Mouse (Mus musculus) stomach, embryonic 15.5 days (tissue): ENCODE measurements around the gene Btbd11. TPM values are rescaled to one million over a fixed set of nuclear protein-coding genes. Genes with fewer than 3 reads are reported as not detected.

Source experiments
- ATAC-seq: fragments of 200-750 bp; cut with Nextera tagmentation; 2 replicates; pipeline ENCODE4 v1.8.0; 2017; ENCODE audit warnings: low read depth, moderate number of reproducible peaks, moderate TSS enrichment; ENCODE audit not compliant: insufficient read depth, low FRiP score
- H3K27ac ChIP-seq: fragments of 300-500 bp; sonication (generic); 2 replicates; pipeline ENCODE4 v1.5.1; 2015; ENCODE audit warnings: mild to moderate bottlenecking, inconsistent platforms
- H3K27me3 ChIP-seq: fragments of 300-500 bp; sonication (generic); replicated peaks from 2 replicates; pipeline ENCODE4 v1.6.1; 2015; ENCODE audit warnings: inconsistent platforms
- H3K36me3 ChIP-seq: fragments of 300-500 bp; sonication (generic); 2 replicates; pipeline ENCODE4 v1.6.1; 2015; ENCODE audit warnings: inconsistent platforms
- H3K4me1 ChIP-seq: fragments of 300-500 bp; sonication (generic); 2 replicates; pipeline ENCODE4 v1.6.1; 2015; ENCODE audit warnings: inconsistent platforms
- H3K4me2 ChIP-seq: fragments of 300-500 bp; sonication (generic); 2 replicates; pipeline ENCODE4 v1.6.1; 2015; ENCODE audit warnings: mild to moderate bottlenecking, inconsistent platforms
- H3K4me3 ChIP-seq: fragments of 300-500 bp; sonication (generic); replicated peaks from 2 replicates; pipeline ENCODE4 v1.5.1; 2015; ENCODE audit warnings: inconsistent platforms
- H3K9ac ChIP-seq: fragments of 300-500 bp; sonication (generic); 2 replicates; pipeline ENCODE4 v1.6.1; 2015; ENCODE audit warnings: inconsistent platforms
- H3K9me3 ChIP-seq: fragments of 300-500 bp; sonication (generic); 2 replicates; pipeline ENCODE4 v1.6.1; 2016; ENCODE audit warnings: inconsistent platforms
- WGBS: fragments of 180-500 bp; shearing (Covaris S2); methylation state at CpG from one replicate; pipeline ENCODE4 v1.1.7; 2015; 5-methylcytosine and 5-hydroxymethylcytosine counted together
- polyA plus RNA-seq: library from polyadenylated mRNA; unstranded; fragments of >200 nt; fragmentation: Nextera tagmentation; extraction: Ambion mirVana; gene quantifications from 2 replicates; pipeline ENCODE4 v1.2.1, GENCODE M21; 2015

Btbd11 gene
- polyA plus RNA-seq, 1 experiment from 2014 or later = 2.2 TPM

- no peaks in the 10 kb centered on the region for H3K9me3 ChIP-seq
- H3K27ac ChIP-seq = no peak overlapping the region
- H3K4me2 ChIP-seq = no peak overlapping the region
- WGBS = 68% methylated on average over 12 of the region's 12 CpGs
- H3K9ac ChIP-seq = no peak overlapping the region
- no peaks in the 10 kb centered on the region for H3K36me3 ChIP-seq
- no peak; the same call in 1 of the 2 replicates for ATAC-seq
- no peak overlapping the region for H3K4me3 ChIP-seq
- no peaks in the 10 kb centered on the region for H3K27me3 ChIP-seq
- no peaks in the 10 kb centered on the region for H3K4me1 ChIP-seq
Measured at GRCm38 (mm10) chr10:85617501-85618417, 231.1 kb downstream of the Btbd11 start.

- Histone ChIP-seq H3K27me3 (no peaks in the 10 kb centered on the region), H3K36me3 (no peaks in the 10 kb centered on the region), H3K4me2 (no peak overlapping the region), H3K9ac (no peak overlapping the region), H3K9me3 (no peaks in the 10 kb centered on the region), H3K4me3 (no peak overlapping the region), H3K27ac (no peak overlapping the region), H3K4me1 (peaks cover 3% of the 10 kb centered on the region)
- ATAC-seq = no peak
- WGBS = 77% methylated on average over 6 of the region's 6 CpGs
Measured at GRCm38 (mm10) chr10:85621067-85621466, 234.5 kb downstream of the Btbd11 start.

DNA sequence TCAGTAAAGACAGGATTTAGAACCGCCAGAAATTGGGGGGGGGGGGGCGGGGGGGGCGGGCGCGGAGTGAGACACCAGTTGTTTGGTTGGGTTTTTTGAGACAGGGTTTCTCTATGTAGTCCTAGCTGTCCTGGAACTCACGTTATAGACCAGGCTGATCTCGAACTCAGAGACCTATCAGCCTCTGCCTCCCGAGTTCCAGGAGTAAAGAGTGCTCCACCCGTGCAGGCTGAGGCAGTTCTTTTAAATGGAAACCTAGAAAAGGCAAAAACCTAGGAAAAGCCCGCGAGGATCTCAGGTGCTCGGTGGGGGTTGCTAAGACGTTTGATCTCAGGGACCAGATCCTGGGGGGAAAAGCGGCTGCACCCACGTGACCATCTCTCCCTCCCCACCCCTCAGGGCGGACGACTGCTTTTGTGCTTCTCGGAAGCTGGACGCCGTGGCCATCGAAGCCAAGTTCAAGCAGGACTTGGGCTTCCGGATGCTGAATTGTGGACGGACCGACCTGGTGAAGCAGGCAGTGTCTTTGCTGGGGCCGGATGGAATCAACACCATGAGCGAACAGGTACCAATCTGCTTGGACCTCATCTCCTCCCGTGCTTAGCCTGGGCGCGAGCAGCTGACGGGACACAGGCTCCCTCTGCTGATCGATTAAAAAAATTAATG, 238.0 kb downstream of the Btbd11 start:
- peak; percentile 55; the same call in 1 of the 2 replicates for ATAC-seq
- WGBS = 4% methylated on average over 31 of the region's 31 CpGs

DNA sequence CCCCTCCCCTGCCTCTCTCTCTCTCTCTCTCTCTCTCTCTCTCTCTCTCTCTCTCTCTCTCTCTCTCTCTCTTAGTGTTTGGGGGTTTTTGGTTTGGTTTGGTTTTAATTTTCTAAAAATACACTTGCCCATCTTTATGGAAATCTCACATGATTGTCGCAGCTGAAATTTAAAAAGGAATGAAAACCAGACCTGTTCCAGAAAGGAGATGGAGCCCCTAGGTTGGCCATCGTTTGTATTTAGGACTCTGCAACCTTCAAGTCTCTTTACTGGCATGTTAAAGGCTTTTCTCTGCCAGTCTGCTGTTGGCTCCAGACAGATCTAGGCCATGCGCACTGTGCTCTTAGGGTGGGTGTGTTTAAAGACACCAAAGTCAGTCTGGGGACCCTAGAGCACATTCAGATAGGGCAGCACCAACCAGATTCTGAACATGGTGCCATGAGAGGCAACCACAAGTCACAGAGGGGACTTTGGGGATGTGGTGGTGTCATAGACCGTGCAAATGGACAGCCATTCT, 238.6 kb downstream of the Btbd11 start:
- ATAC-seq = no peak
- 59% methylated on average over 4 of the region's 4 CpGs for WGBS
- H3K9ac ChIP-seq = no peak overlapping the region
- no peaks in the 10 kb centered on the region for H3K9me3 ChIP-seq
- H3K4me1 ChIP-seq = peaks cover 3% of the 10 kb centered on the region
- H3K27ac ChIP-seq = no peak overlapping the region
- no peaks in the 10 kb centered on the region for H3K36me3 ChIP-seq
- H3K4me3 ChIP-seq = peak overlapping the region; percentile 40; the same call in 1 of the 2 replicates
- peak overlapping the region; percentile 80 for H3K4me2 ChIP-seq
- H3K27me3 ChIP-seq = no peaks in the 10 kb centered on the region

More for the DNA sequence above, 238.0 kb downstream of the Btbd11 start:
- Histone ChIP-seq H3K9me3 (no peaks in the 10 kb centered on the region), H3K4me2 (peak overlapping the region; percentile 80), H3K27ac (no peak overlapping the region), H3K4me1 (peaks cover 3% of the 10 kb centered on the region), H3K9ac (0 out of 2 replicates have a peak overlapping the region, but pooled peaks have one; percentile 0), H3K27me3 (no peaks in the 10 kb centered on the region), H3K36me3 (no peaks in the 10 kb centered on the region), H3K4me3 (peak overlapping the region; percentile 40)

DNA sequence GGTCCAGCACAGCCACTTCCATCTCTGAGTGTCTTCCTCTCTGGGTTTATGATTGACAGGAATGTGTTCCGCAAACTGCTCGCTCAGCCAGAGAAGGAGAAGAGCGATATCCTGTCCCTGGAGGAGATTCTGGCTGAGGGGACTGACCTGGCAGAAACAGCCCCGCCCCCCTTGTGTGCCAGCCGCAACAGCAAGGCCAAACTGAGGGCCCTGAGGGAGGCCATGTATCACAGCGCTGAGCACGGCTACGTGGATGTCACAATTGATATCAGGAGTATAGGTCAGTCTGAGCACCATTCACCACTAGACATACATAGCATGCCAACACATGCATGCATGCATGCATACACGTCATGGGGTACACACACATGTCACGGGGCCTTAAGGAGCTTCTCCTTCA, 245.4 kb downstream of the Btbd11 start:
- 80% methylated on average over 10 of the region's 10 CpGs for WGBS
- no peaks in the 10 kb centered on the region for H3K9me3 ChIP-seq
- H3K4me1 ChIP-seq = no peaks in the 10 kb centered on the region
- H3K4me3 ChIP-seq = no peak overlapping the region
- no peak overlapping the region for H3K9ac ChIP-seq
- H3K27me3 ChIP-seq = no peaks in the 10 kb centered on the region
- H3K4me2 ChIP-seq = no peak overlapping the region
- no peak overlapping the region for H3K27ac ChIP-seq
- no peaks in the 10 kb centered on the region for H3K36me3 ChIP-seq
- no peak for ATAC-seq

- Histone ChIP-seq H3K27ac (no peak overlapping the region), H3K9ac (no peak overlapping the region), H3K9me3 (no peaks in the 10 kb centered on the region), H3K4me3 (no peak overlapping the region), H3K4me2 (no peak overlapping the region), H3K36me3 (no peaks in the 10 kb centered on the region), H3K27me3 (no peaks in the 10 kb centered on the region), H3K4me1 (no peaks in the 10 kb centered on the region)
- WGBS = 82% methylated on average over 10 of the region's 10 CpGs
- ATAC-seq = no peak
Measured at GRCm38 (mm10) chr10:85633577-85633976, 247.0 kb downstream of the Btbd11 start.

GRCm38 (mm10) chr10:85637580-85637979, 251.0 kb downstream of the Btbd11 start:
- Histone ChIP-seq H3K27ac (no peak overlapping the region), H3K36me3 (no peaks in the 10 kb centered on the region), H3K4me2 (no peak overlapping the region), H3K4me3 (no peak overlapping the region), H3K9me3 (no peaks in the 10 kb centered on the region), H3K27me3 (no peaks in the 10 kb centered on the region), H3K4me1 (no peaks in the 10 kb centered on the region), H3K9ac (no peak overlapping the region)
- ATAC-seq = no peak
- 30% methylated on average over 7 of the region's 7 CpGs for WGBS

DNA sequence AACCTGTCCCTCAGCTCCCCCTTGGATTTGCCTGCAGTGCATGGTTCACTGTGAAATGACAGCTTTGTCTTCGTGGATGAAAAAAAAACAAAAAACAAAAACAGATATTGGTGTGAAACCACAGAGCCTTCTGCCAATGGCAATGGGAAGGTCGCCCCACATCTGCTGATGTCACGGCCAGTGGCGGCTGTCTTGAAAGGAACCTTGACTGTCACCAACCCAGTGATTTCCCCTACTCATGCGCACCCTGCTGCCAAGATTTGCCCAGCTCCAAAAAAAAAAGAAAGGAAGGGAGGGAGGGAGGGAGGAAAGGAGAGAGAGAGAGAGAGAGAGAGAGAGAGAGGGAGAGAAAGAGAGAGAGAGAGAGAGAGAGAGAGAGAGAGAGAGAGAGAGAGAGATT, 251.5 kb downstream of the Btbd11 start:
- H3K9me3 ChIP-seq = no peaks in the 10 kb centered on the region
- no peak overlapping the region for H3K9ac ChIP-seq
- WGBS = 70% methylated on average over 5 of the region's 5 CpGs
- H3K4me1 ChIP-seq = no peaks in the 10 kb centered on the region
- no peak overlapping the region for H3K27ac ChIP-seq
- H3K36me3 ChIP-seq = no peaks in the 10 kb centered on the region
- no peak for ATAC-seq
- H3K27me3 ChIP-seq = no peaks in the 10 kb centered on the region
- H3K4me3 ChIP-seq = no peak overlapping the region
- H3K4me2 ChIP-seq = no peak overlapping the region

- H3K27ac ChIP-seq = no peak overlapping the region
- H3K4me3 ChIP-seq = no peak overlapping the region
- H3K27me3 ChIP-seq = no peaks in the 10 kb centered on the region
- ATAC-seq = no peak
- no peaks in the 10 kb centered on the region for H3K36me3 ChIP-seq
- H3K9me3 ChIP-seq = no peaks in the 10 kb centered on the region
- no peaks in the 10 kb centered on the region for H3K4me1 ChIP-seq
- 78% methylated on average over 7 of the region's 7 CpGs for WGBS
- H3K4me2 ChIP-seq = no peak overlapping the region
- no peak overlapping the region for H3K9ac ChIP-seq
Measured at GRCm38 (mm10) chr10:85639581-85639980, 253.0 kb downstream of the Btbd11 start.

- H3K4me2 ChIP-seq = no peak overlapping the region
- ATAC-seq = no peak
- 76% methylated on average over 8 of the region's 8 CpGs for WGBS
Measured at GRCm38 (mm10) chr10:85640408-85640807, 253.8 kb downstream of the Btbd11 start.

DNA sequence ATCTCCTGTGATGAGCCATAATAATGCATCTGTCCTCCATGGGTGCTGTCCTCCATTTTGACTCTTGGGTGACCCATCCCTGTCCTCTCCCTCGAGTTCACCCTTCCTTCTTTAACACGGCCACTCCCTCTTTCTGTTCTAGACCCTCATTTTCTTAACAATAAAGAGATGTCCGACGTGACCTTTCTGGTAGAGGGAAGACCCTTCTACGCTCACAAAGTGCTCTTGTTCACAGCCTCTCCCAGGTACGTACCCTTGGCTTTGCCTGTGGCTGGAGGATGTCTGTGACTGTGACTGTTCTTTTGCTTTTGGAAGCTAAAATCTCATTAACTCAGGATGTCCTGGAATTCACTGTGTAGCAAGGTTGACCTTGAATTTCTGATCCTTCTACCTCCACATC, 258.7 kb downstream of the Btbd11 start:
- H3K36me3 ChIP-seq = no peaks in the 10 kb centered on the region
- no peak for ATAC-seq
- WGBS = 87% methylated on average over 6 of the region's 6 CpGs

More at GRCm38 (mm10) chr10:85640408-85640807, 253.8 kb downstream of the Btbd11 start:
- no peaks in the 10 kb centered on the region for H3K27me3 ChIP-seq
- H3K9me3 ChIP-seq = no peaks in the 10 kb centered on the region
- H3K4me3 ChIP-seq = no peak overlapping the region
- no peaks in the 10 kb centered on the region for H3K4me1 ChIP-seq
- no peaks in the 10 kb centered on the region for H3K36me3 ChIP-seq
- H3K27ac ChIP-seq = no peak overlapping the region
- H3K9ac ChIP-seq = no peak overlapping the region

GRCm38 (mm10) chr10:85651706-85652105, 265.1 kb downstream of the Btbd11 start:
- no peak overlapping the region for H3K4me2 ChIP-seq

More for the DNA sequence above, 258.7 kb downstream of the Btbd11 start:
- no peaks in the 10 kb centered on the region for H3K4me1 ChIP-seq
- H3K27me3 ChIP-seq = no peaks in the 10 kb centered on the region
- no peak overlapping the region for H3K9ac ChIP-seq
- no peak overlapping the region for H3K4me2 ChIP-seq
- no peak overlapping the region for H3K27ac ChIP-seq
- H3K9me3 ChIP-seq = no peaks in the 10 kb centered on the region
- H3K4me3 ChIP-seq = no peak overlapping the region

More at GRCm38 (mm10) chr10:85651706-85652105, 265.1 kb downstream of the Btbd11 start:
- Histone ChIP-seq H3K36me3 (no peaks in the 10 kb centered on the region), H3K9ac (no peak overlapping the region), H3K4me1 (peaks cover 4% of the 10 kb centered on the region; the same call in 1 of the 2 replicates), H3K27ac (no peak overlapping the region), H3K4me3 (no peak overlapping the region), H3K9me3 (no peaks in the 10 kb centered on the region), H3K27me3 (no peaks in the 10 kb centered on the region)
- peak; percentile 37; the same call in 1 of the 2 replicates for ATAC-seq
- WGBS = 27% methylated on average over 7 of the region's 7 CpGs
